8 mouse cellular contexts compared by ENCODE assay signal in the genomic region with DNA sequence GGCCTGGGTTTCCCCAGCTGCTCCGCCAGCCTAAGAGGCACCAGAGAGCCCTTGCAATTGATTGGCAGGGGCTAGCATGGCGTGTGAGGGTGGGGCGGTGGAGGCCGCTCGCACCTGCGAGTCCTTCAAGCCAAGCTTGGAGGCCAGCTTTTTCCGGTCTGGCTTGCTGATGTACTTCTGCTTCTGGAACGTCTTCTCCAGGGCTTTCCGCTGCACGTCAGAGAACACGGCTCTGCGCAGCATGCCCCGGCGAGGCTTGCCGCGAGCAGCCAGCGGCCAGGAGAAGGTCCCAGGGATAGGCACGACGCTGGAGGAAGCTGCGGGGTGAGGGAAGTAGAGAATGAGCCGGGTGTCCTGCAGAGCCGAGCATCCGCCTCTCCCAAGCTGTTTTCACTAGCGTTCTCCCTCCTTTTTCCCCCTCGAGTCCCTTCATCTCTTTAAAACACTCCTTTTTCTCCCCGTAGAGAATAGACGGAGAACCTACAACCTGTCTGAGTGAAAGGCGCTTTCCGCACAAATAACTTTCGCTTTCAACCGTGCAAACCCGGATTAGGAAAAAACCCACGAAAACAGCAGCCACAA. TPM values are rescaled to one million over a fixed set of nuclear protein-coding genes. Genes with fewer than 3 reads are reported as not detected.
DNase-seq lines count a peak whose midpoint lies in the region; ATAC-seq and TF ChIP-seq lines count a peak whose summit lies in the region.

No protein-coding gene starts in this region.

- DNase-seq in ovary, postnatal 36 days (ENCODE audit: low spot score): peak; percentile 18
- DNase-seq in ovary, postnatal 10 days (ENCODE audit: low spot score): no peak
- no peak for DNase-seq in hindbrain, postnatal 0 days (ENCODE audit: low spot score)
- DNase-seq in retina, postnatal 1 day: peak; percentile 53
- DNase-seq in cerebellum, postnatal 36 days: no peak

- H3K36me3 ChIP-seq in embryonic facial prominence, embryonic 13.5 days: no peaks in the 10 kb centered on the region
- H3K36me3 ChIP-seq in hindbrain, postnatal 0 days (ENCODE audit: insufficient read depth, low read length): no peaks in the 10 kb centered on the region
- no peaks in the 10 kb centered on the region for H3K36me3 ChIP-seq in lung, embryonic 16.5 days (ENCODE audit: control insufficient read depth, insufficient read depth, low read length)

- H3K27me3 ChIP-seq in embryonic facial prominence, embryonic 13.5 days: peaks cover 96% of the 10 kb centered on the region
- H3K27me3 ChIP-seq in hindbrain, postnatal 0 days (ENCODE audit: insufficient read depth, low read length): peaks cover 79% of the 10 kb centered on the region
- peaks cover 79% of the 10 kb centered on the region for H3K27me3 ChIP-seq in lung, embryonic 16.5 days (ENCODE audit: control insufficient read depth, insufficient read depth, low read depth, low read length)

- no peaks in the 10 kb centered on the region for H3K9me3 ChIP-seq in embryonic facial prominence, embryonic 13.5 days
- no peaks in the 10 kb centered on the region for H3K9me3 ChIP-seq in hindbrain, postnatal 0 days (ENCODE audit: low read length)
- H3K9me3 ChIP-seq in lung, embryonic 16.5 days (ENCODE audit: control insufficient read depth, low read length): no peaks in the 10 kb centered on the region

- peak overlapping the region; percentile 53 for H3K4me2 ChIP-seq in embryonic facial prominence, embryonic 13.5 days
- H3K4me2 ChIP-seq in hindbrain, postnatal 0 days (ENCODE audit: low read depth, low read length): peak overlapping the region; percentile 49
- H3K4me2 ChIP-seq in lung, embryonic 16.5 days (ENCODE audit: low read depth, low read length): peak overlapping the region; percentile 83

- H3K9ac ChIP-seq in embryonic facial prominence, embryonic 13.5 days: peak overlapping the region; percentile 40; the same call in 1 of the 2 replicates
- H3K9ac ChIP-seq in hindbrain, postnatal 0 days (replicated peaks; ENCODE audit: low read length): no peak overlapping the region
- peak overlapping the region; percentile 47; the same call in 1 of the 2 replicates for H3K9ac ChIP-seq in lung, embryonic 16.5 days (ENCODE audit: low read length)

- H3K4me3 ChIP-seq in embryonic facial prominence, embryonic 13.5 days: peak overlapping the region; percentile 35
- peak overlapping the region; percentile 14 for H3K4me3 ChIP-seq in hindbrain, postnatal 0 days (ENCODE audit: low read length)
- peak overlapping the region; percentile 55 for H3K4me3 ChIP-seq in lung, embryonic 16.5 days (ENCODE audit: low read length)

- no peak overlapping the region for H3K27ac ChIP-seq in embryonic facial prominence, embryonic 13.5 days
- H3K27ac ChIP-seq in hindbrain, postnatal 0 days: no peak overlapping the region
- no peak overlapping the region for H3K27ac ChIP-seq in lung, embryonic 16.5 days (ENCODE audit: low read length)

- H3K4me1 ChIP-seq in embryonic facial prominence, embryonic 13.5 days: peaks cover 25% of the 10 kb centered on the region
- H3K4me1 ChIP-seq in hindbrain, postnatal 0 days (ENCODE audit: insufficient read depth, low read length): 0 out of 2 replicates have a peak, but pooled peaks cover 4% of the 10 kb centered on the region
- H3K4me1 ChIP-seq in lung, embryonic 16.5 days (replicated peaks; ENCODE audit: control insufficient read depth, insufficient read depth, low read length): peaks cover 28% of the 10 kb centered on the region

- WGBS in embryonic facial prominence, embryonic 13.5 days: under 1% methylated on average over 33 of the region's 33 CpGs
- WGBS in hindbrain, postnatal 0 days: under 1% methylated on average over 33 of the region's 33 CpGs
- WGBS in lung, embryonic 16.5 days: 1% methylated on average over 33 of the region's 33 CpGs

- no peak for ATAC-seq in embryonic facial prominence, embryonic 13.5 days (ENCODE audit: insufficient number of reproducible peaks, insufficient read depth, low FRiP score, low TSS enrichment, low read depth)
- ATAC-seq in hindbrain, postnatal 0 days: peak; percentile 37; the same call in 1 of the 2 replicates
- peak; percentile 89 for ATAC-seq in lung, embryonic 16.5 days (ENCODE audit: low read depth)
- ATAC-seq in erythroid progenitor cell, adult 5-6 weeks (replicated peaks; ENCODE audit: low FRiP score, poor library complexity, severe bottlenecking): no peak

- TF ChIP-seq CTCF in hindbrain, postnatal 0 days (IDR thresholded peaks at IDR 0.05; ENCODE audit: low read depth): no peak

RNA-seq across cellular contexts. Expression of gene Dbx1, which starts 3.2 kb away (rescaled TPM):
- polyA plus RNA-seq in embryonic facial prominence, embryonic 13.5 days (2015; fragmentation: Nextera tagmentation; extraction: Ambion mirVana): 0.28 and 0.44 TPM in 2 replicates
- total RNA-seq in hindbrain, postnatal 0 days (2014; rRNA removed): 0.43 and 0.68 TPM in 2 replicates
- polyA plus RNA-seq in hindbrain, postnatal 0 days (2015; fragmentation: Nextera tagmentation; extraction: Ambion mirVana): 0.53 and 0.59 TPM in 2 replicates
- polyA plus RNA-seq in lung, embryonic 16.5 days (2015; fragmentation: Nextera tagmentation; extraction: Ambion mirVana): not detected in 2 replicates
- total RNA-seq in erythroid progenitor cell, adult 5-6 weeks (2015; ENCODE audit: low replicate concordance): not detected in 2 replicates
- not detected in 2 replicates for total RNA-seq in erythroid progenitor cell, adult 5-6 weeks (2017; ENCODE audit: low replicate concordance)

Comparison
In these comparisons a context has a peak if more than half of its experiments do, and no peak if none do; other contexts are left out.
1. DNase-seq: peak in ovary, postnatal 36 days (single experiment) and retina, postnatal 1 day (single experiment); none in ovary, postnatal 10 days (single experiment), hindbrain, postnatal 0 days (single experiment) and cerebellum, postnatal 36 days (0 of 2).
2. ATAC-seq: peak in hindbrain, postnatal 0 days (single experiment) and lung, embryonic 16.5 days (single experiment); none in embryonic facial prominence, embryonic 13.5 days (single experiment) and erythroid progenitor cell, adult 5-6 weeks (single experiment).
3. Peak in every context shown above with its lines, with median percentiles within 50 percentile points of each other: H3K4me2 ChIP-seq and H3K4me3 ChIP-seq.